Mouse (Mus musculus) liver, embryonic 13.5 days (tissue): ENCODE results near the gene Gm28047. TPM values are rescaled to one million over a fixed set of nuclear protein-coding genes. Genes with fewer than 3 reads are reported as not detected.

Source experiments
- ATAC-seq: fragments of 200-750 bp; cut with Nextera tagmentation; 2 replicates; pipeline ENCODE4 v1.8.0; 2017; ENCODE audit warnings: low read depth, mild to moderate bottlenecking, moderate number of reproducible peaks, moderate library complexity
- DNase-seq: peaks from one replicate; pipeline ENCODE4 v3.0.0; 2022
- H3K27ac ChIP-seq: fragments of 300-500 bp; sonication (generic); 2 replicates; pipeline ENCODE4 v1.5.1; 2015; ENCODE audit warnings: moderate library complexity, mild to moderate bottlenecking, inconsistent platforms
- H3K27me3 ChIP-seq: fragments of 300-500 bp; sonication (generic); 2 replicates; pipeline ENCODE4 v1.6.1; 2015; ENCODE audit warnings: mild to moderate bottlenecking, inconsistent platforms
- H3K36me3 ChIP-seq: fragments of 300-500 bp; sonication (generic); 2 replicates; pipeline ENCODE4 v1.6.1; 2015; ENCODE audit warnings: mild to moderate bottlenecking, inconsistent platforms
- H3K4me1 ChIP-seq: fragments of 300-500 bp; sonication (generic); replicated peaks from 2 replicates; pipeline ENCODE4 v1.6.1; 2015; ENCODE audit warnings: inconsistent platforms
- H3K4me2 ChIP-seq: fragments of 300-500 bp; sonication (generic); 2 replicates; pipeline ENCODE4 v1.6.1; 2015; ENCODE audit warnings: inconsistent platforms, mild to moderate bottlenecking, moderate library complexity
- H3K4me3 ChIP-seq: fragments of 300-500 bp; sonication (generic); replicated peaks from 2 replicates; pipeline ENCODE4 v1.5.1; 2015; ENCODE audit warnings: mild to moderate bottlenecking, inconsistent platforms
- H3K9ac ChIP-seq: fragments of 300-500 bp; sonication (generic); 2 replicates; pipeline ENCODE4 v1.6.1; 2015; ENCODE audit warnings: mild to moderate bottlenecking, inconsistent platforms
- H3K9me3 ChIP-seq: fragments of 300-500 bp; sonication (generic); replicated peaks from 2 replicates; pipeline ENCODE4 v1.6.1; 2016; ENCODE audit warnings: inconsistent platforms
- WGBS: fragments of 180-500 bp; shearing (Covaris S2); methylation state at CpG from one replicate; pipeline ENCODE4 v1.1.7; 2015; ENCODE audit not compliant: insufficient replicate concordance; 5-methylcytosine and 5-hydroxymethylcytosine counted together
- polyA plus RNA-seq: library from polyadenylated mRNA; unstranded; fragments of >200 nt; fragmentation: Nextera tagmentation; extraction: Ambion mirVana; gene quantifications from 2 replicates; pipeline ENCODE4 v1.2.1, GENCODE M21; 2015

The Gm28047 gene
- polyA plus RNA-seq, 1 experiment from 2014 or later: not detected

- Histone ChIP-seq H3K27ac (no peak overlapping the region), H3K9me3 (no peaks in the 10 kb centered on the region), H3K27me3 (no peaks in the 10 kb centered on the region), H3K4me2 (no peak overlapping the region), H3K4me1 (peaks cover 29% of the 10 kb centered on the region), H3K9ac (no peak overlapping the region), H3K4me3 (no peak overlapping the region), H3K36me3 (peaks cover 59% of the 10 kb centered on the region)
- ATAC-seq: peak; percentile 25; the same call in 1 of the 2 replicates
- DNase-seq: no peak
- 84% methylated on average over 9 of the region's 9 CpGs for WGBS
Measured at GRCm38 (mm10) chr15:102503924-102504782, 120.7 kb downstream of the Gm28047 start.

GRCm38 (mm10) chr15:102503447-102503846 lies 121.4 kb downstream of the Gm28047 start, which contains the start of gene Gm10337:
Gene Gm10337 (plus strand): TSS chr15:102503722.
- H3K36me3 ChIP-seq: peaks cover 65% of the 10 kb centered on the region
- no peak within 1 kb of the TSS for H3K9ac ChIP-seq
- ATAC-seq (no peak), DNase-seq (no peak)
- WGBS: 92% methylated on average over 1 of the region's 1 CpGs
- no peaks in the 10 kb centered on the region for H3K27me3 ChIP-seq
- no peak within 1 kb of the TSS for H3K27ac ChIP-seq
- no peak within 1 kb of the TSS for H3K4me2 ChIP-seq
- H3K4me1 ChIP-seq: peaks cover 29% of the 10 kb centered on the region
- H3K9me3 ChIP-seq: no peaks in the 10 kb centered on the region
- no peak within 1 kb of the TSS for H3K4me3 ChIP-seq

GRCm38 (mm10) chr15:102502254-102502840 lies 122.5 kb downstream of the Gm28047 start:
- DNase-seq: no peak
- Histone ChIP-seq H3K9me3 (no peaks in the 10 kb centered on the region), H3K27me3 (no peaks in the 10 kb centered on the region), H3K27ac (no peak overlapping the region; the same call in 1 of the 2 replicates), H3K4me2 (no peak overlapping the region), H3K4me3 (no peak overlapping the region), H3K9ac (no peak overlapping the region), H3K36me3 (peaks cover 76% of the 10 kb centered on the region), H3K4me1 (peaks cover 29% of the 10 kb centered on the region)
- ATAC-seq: no peak
- WGBS: 83% methylated on average over 9 of the region's 9 CpGs

- 88% methylated on average over 19 of the region's 19 CpGs for WGBS
- Histone ChIP-seq H3K9me3 (no peaks in the 10 kb centered on the region), H3K27me3 (no peaks in the 10 kb centered on the region), H3K36me3 (peaks cover 86% of the 10 kb centered on the region), H3K4me1 (peaks cover 22% of the 10 kb centered on the region), H3K4me2 (no peak overlapping the region), H3K4me3 (no peak overlapping the region), H3K27ac (no peak overlapping the region), H3K9ac (no peak overlapping the region)
- DNase-seq: no peak
- ATAC-seq: 0 out of 2 replicates have a peak, but pooled peaks have one; percentile 9
Measured at GRCm38 (mm10) chr15:102501084-102501814, 123.6 kb downstream of the Gm28047 start.

- Histone ChIP-seq H3K36me3 (peaks cover 94% of the 10 kb centered on the region), H3K9ac (no peak overlapping the region), H3K4me1 (peaks cover 15% of the 10 kb centered on the region), H3K4me3 (no peak overlapping the region), H3K9me3 (no peaks in the 10 kb centered on the region), H3K4me2 (no peak overlapping the region), H3K27ac (no peak overlapping the region), H3K27me3 (no peaks in the 10 kb centered on the region)
- ATAC-seq (no peak), DNase-seq (no peak)
- 81% methylated on average over 5 of the region's 5 CpGs for WGBS
Measured at GRCm38 (mm10) chr15:102500479-102500878, 124.4 kb downstream of the Gm28047 start.

- 88% methylated on average over 6 of the region's 6 CpGs for WGBS
- no peak overlapping the region for H3K9ac ChIP-seq
- H3K4me2 ChIP-seq: no peak overlapping the region
- ATAC-seq (no peak), DNase-seq (no peak)
- peaks cover 97% of the 10 kb centered on the region for H3K36me3 ChIP-seq
- no peak overlapping the region for H3K4me3 ChIP-seq
- no peak overlapping the region for H3K27ac ChIP-seq
- peaks cover 9% of the 10 kb centered on the region; the same call in 1 of the 2 replicates for H3K4me1 ChIP-seq
- H3K9me3 ChIP-seq: no peaks in the 10 kb centered on the region
- H3K27me3 ChIP-seq: no peaks in the 10 kb centered on the region
Measured at GRCm38 (mm10) chr15:102499851-102500250, 125.0 kb downstream of the Gm28047 start.

GRCm38 (mm10) chr15:102499370-102499769 lies 125.5 kb downstream of the Gm28047 start:
- H3K4me3 ChIP-seq: no peak overlapping the region
- no peaks in the 10 kb centered on the region for H3K27me3 ChIP-seq
- H3K9me3 ChIP-seq: no peaks in the 10 kb centered on the region
- DNase-seq: no peak
- 76% methylated on average over 3 of the region's 3 CpGs for WGBS
- peaks cover 98% of the 10 kb centered on the region for H3K36me3 ChIP-seq
- H3K27ac ChIP-seq: no peak overlapping the region
- peaks cover 9% of the 10 kb centered on the region; the same call in 1 of the 2 replicates for H3K4me1 ChIP-seq
- H3K4me2 ChIP-seq: no peak overlapping the region
- ATAC-seq: no peak
- H3K9ac ChIP-seq: no peak overlapping the region

GRCm38 (mm10) chr15:102498322-102498721 lies 126.5 kb downstream of the Gm28047 start:
- H3K36me3 ChIP-seq: peaks cover 98% of the 10 kb centered on the region
- DNase-seq (no peak), ATAC-seq (no peak)
- H3K27me3 ChIP-seq: no peaks in the 10 kb centered on the region
- WGBS: 88% methylated on average over 3 of the region's 3 CpGs
- no peak overlapping the region for H3K4me2 ChIP-seq
- peaks cover 9% of the 10 kb centered on the region; the same call in 1 of the 2 replicates for H3K4me1 ChIP-seq
- H3K9me3 ChIP-seq: no peaks in the 10 kb centered on the region
- H3K27ac ChIP-seq: no peak overlapping the region
- no peak overlapping the region for H3K9ac ChIP-seq
- H3K4me3 ChIP-seq: no peak overlapping the region

GRCm38 (mm10) chr15:102487664-102488063 lies 137.2 kb downstream of the Gm28047 start:
- Histone ChIP-seq H3K4me3 (no peak overlapping the region), H3K4me1 (no peaks in the 10 kb centered on the region), H3K4me2 (no peak overlapping the region), H3K36me3 (peaks cover 84% of the 10 kb centered on the region), H3K9ac (no peak overlapping the region), H3K27ac (no peak overlapping the region), H3K9me3 (no peaks in the 10 kb centered on the region), H3K27me3 (no peaks in the 10 kb centered on the region)
- DNase-seq (no peak), ATAC-seq (no peak)
- WGBS: 60% methylated on average over 1 of the region's 1 CpGs

- WGBS: 92% methylated on average over 12 of the region's 12 CpGs
- no peaks in the 10 kb centered on the region for H3K4me1 ChIP-seq
- no peak overlapping the region for H3K27ac ChIP-seq
- no peaks in the 10 kb centered on the region for H3K9me3 ChIP-seq
- no peak for DNase-seq
- H3K9ac ChIP-seq: no peak overlapping the region
- H3K4me3 ChIP-seq: no peak overlapping the region
- peaks cover 91% of the 10 kb centered on the region for H3K36me3 ChIP-seq
- ATAC-seq: no peak
- H3K27me3 ChIP-seq: no peaks in the 10 kb centered on the region
- H3K4me2 ChIP-seq: no peak overlapping the region
Measured at GRCm38 (mm10) chr15:102485853-102486252, 139.0 kb downstream of the Gm28047 start.

GRCm38 (mm10) chr15:102483136-102483535 lies 141.7 kb downstream of the Gm28047 start:
- peaks cover 90% of the 10 kb centered on the region for H3K36me3 ChIP-seq
- no peak for DNase-seq
- no peaks in the 10 kb centered on the region for H3K9me3 ChIP-seq
- no peaks in the 10 kb centered on the region for H3K4me1 ChIP-seq
- no peak overlapping the region for H3K4me2 ChIP-seq
- no peak overlapping the region for H3K4me3 ChIP-seq
- no peak overlapping the region for H3K27ac ChIP-seq
- no peak for ATAC-seq
- WGBS: 93% methylated on average over 3 of the region's 3 CpGs
- H3K27me3 ChIP-seq: no peaks in the 10 kb centered on the region
- H3K9ac ChIP-seq: no peak overlapping the region
